In the genomic region with DNA sequence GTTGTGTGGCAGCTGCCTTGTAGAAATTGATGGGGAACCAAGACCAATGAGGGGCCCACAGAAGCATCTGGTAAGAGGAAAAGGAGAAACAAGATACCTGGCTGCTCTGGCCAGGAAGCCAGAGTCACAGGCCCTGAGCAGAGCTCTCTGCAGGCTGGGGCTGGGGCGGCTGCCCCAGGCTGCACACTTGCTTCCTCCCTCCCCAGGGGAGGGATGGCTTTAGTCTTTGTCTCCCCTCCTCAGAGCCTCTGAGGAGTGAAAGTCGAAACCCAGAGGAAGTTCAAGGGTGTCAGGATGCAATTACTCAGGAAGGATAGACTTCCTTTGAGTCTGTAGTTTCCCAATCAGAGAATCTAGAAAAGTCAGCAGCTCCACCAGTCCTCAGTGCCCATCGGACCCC, we compare ENCODE assay signal across 19 mouse cellular contexts.
DNase-seq lines count a peak whose midpoint lies in the region; ATAC-seq lines count a peak whose summit lies in the region.
"Had no signal": no experiment of that assay in that cellular context is flagged by ENCODE, and none has a peak within 500 bp of the region (broad histone marks: within the 10 kb centered on the region; RNA-seq: fewer than 3 reads in every experiment).

No protein-coding gene starts in this region.

- DNase-seq in kidney, postnatal 10 days = peak; percentile 33
- DNase-seq in kidney, adult 11 months = no peak
- DNase-seq in adrenal gland, adult (ENCODE audit: inconsistent age in 2 of 2, low spot score in 1 of 2) = no peak
- no peak for DNase-seq in cerebellum, adult 9-10 months
- DNase-seq: adrenal gland, postnatal 25 days; cerebellum, adult 2 months; gastrocnemius, postnatal 10 days; heart, postnatal 14 days; left cerebral cortex, postnatal 4 days; lung, postnatal 36 days; right cerebral cortex, postnatal 4 days; thymus, postnatal 36 days had no signal

- peak; percentile 77 for ATAC-seq in common myeloid progenitor, adult 5-6 weeks (replicated peaks; ENCODE audit: low read depth, poor library complexity, severe bottlenecking)
- ATAC-seq in granulocyte monocyte progenitor cell, adult 5-6 weeks (replicated peaks; ENCODE audit: poor library complexity, severe bottlenecking) = peak; percentile 85
- ATAC-seq in megakaryocyte progenitor cell, adult 5-6 weeks (replicated peaks; ENCODE audit: poor library complexity) = peak; percentile 60
- ATAC-seq: CD4-positive, CD25-positive, alpha-beta regulatory T cell, adult 4 months; hindbrain, embryonic 16.5 days; intestine, postnatal 0 days; midbrain, embryonic 15.5 days had no signal
